Mouse (Mus musculus): Measurements from ENCODE around the gene Cpne7. TPM values are rescaled to one million over a fixed set of nuclear protein-coding genes. Genes with fewer than 3 reads are reported as not detected.

The Cpne7 gene
- polyA plus RNA-seq (2015; fragmentation: Nextera tagmentation; extraction: Ambion mirVana): 2.3 and 3.3 TPM in 2 replicates

GRCm38 (mm10) chr8:123117127-123117731 is at the start of gene Cpne7:
Gene Cpne7, plus strand, starts transcription at chr8:123117374.
- no peak for DNase-seq (ENCODE audit: low spot score)
- TF ChIP-seq CTCF (IDR thresholded peaks at IDR 0.05; ENCODE audit: low read depth): no peak
- Histone ChIP-seq H3K9me3 (replicated peaks; ENCODE audit: low read length) (no peaks in the 10 kb centered on the region), H3K4me3 (replicated peaks; ENCODE audit: low read depth, low read length) (peak within 1 kb of the TSS; percentile 45), H3K36me3 (ENCODE audit: insufficient read depth, low read length) (no peaks in the 10 kb centered on the region), H3K27me3 (ENCODE audit: insufficient read depth, low read length) (peaks cover 24% of the 10 kb centered on the region), H3K4me1 (replicated peaks; ENCODE audit: insufficient read depth, low read length) (peaks cover 16% of the 10 kb centered on the region), H3K27ac (no peak within 1 kb of the TSS), H3K9ac (ENCODE audit: low read depth, low read length) (peak within 1 kb of the TSS; percentile 2; the same call in 1 of the 2 replicates), H3K4me2 (ENCODE audit: low read length) (peak within 1 kb of the TSS; percentile 66)
- no peak; the same call in 1 of the 2 replicates for ATAC-seq (replicated peaks; ENCODE audit: low FRiP score, low read depth)
- WGBS: under 1% methylated on average over 51 of the region's 51 CpGs

GRCm38 (mm10) chr8:123071176-123071575 is 46.0 kb upstream of the Cpne7 start:
- Histone ChIP-seq H3K36me3 (ENCODE audit: insufficient read depth, low read length) (peaks cover 38% of the 10 kb centered on the region), H3K27ac (no peak overlapping the region), H3K9me3 (replicated peaks; ENCODE audit: low read length) (no peaks in the 10 kb centered on the region), H3K4me3 (replicated peaks; ENCODE audit: low read depth, low read length) (no peak overlapping the region), H3K9ac (ENCODE audit: low read depth, low read length) (no peak overlapping the region), H3K27me3 (ENCODE audit: insufficient read depth, low read length) (no peaks in the 10 kb centered on the region), H3K4me1 (replicated peaks; ENCODE audit: insufficient read depth, low read length) (peaks cover 7% of the 10 kb centered on the region), H3K4me2 (ENCODE audit: low read length) (no peak overlapping the region)
- no peak for TF ChIP-seq CTCF (IDR thresholded peaks at IDR 0.05; ENCODE audit: low read depth)
- WGBS: 76% methylated on average over 4 of the region's 4 CpGs
- no peak for ATAC-seq (replicated peaks; ENCODE audit: low FRiP score, low read depth)
- no peak for DNase-seq (ENCODE audit: low spot score)

GRCm38 (mm10) chr8:123077213-123077612 is 40.0 kb upstream of the Cpne7 start:
- Histone ChIP-seq H3K27me3 (ENCODE audit: insufficient read depth, low read length) (no peaks in the 10 kb centered on the region), H3K9ac (ENCODE audit: low read depth, low read length) (no peak overlapping the region), H3K9me3 (replicated peaks; ENCODE audit: low read length) (no peaks in the 10 kb centered on the region), H3K4me3 (replicated peaks; ENCODE audit: low read depth, low read length) (no peak overlapping the region), H3K4me1 (replicated peaks; ENCODE audit: insufficient read depth, low read length) (no peaks in the 10 kb centered on the region), H3K36me3 (ENCODE audit: insufficient read depth, low read length) (peaks cover 60% of the 10 kb centered on the region), H3K27ac (no peak overlapping the region), H3K4me2 (ENCODE audit: low read length) (no peak overlapping the region)
- ATAC-seq (replicated peaks; ENCODE audit: low FRiP score, low read depth) (no peak), DNase-seq (ENCODE audit: low spot score) (no peak)
- no peak for TF ChIP-seq CTCF (IDR thresholded peaks at IDR 0.05; ENCODE audit: low read depth)
- WGBS: 87% methylated on average over 6 of the region's 6 CpGs

- H3K9ac ChIP-seq (ENCODE audit: low read depth, low read length): no peak overlapping the region
- no peak overlapping the region for H3K27ac ChIP-seq
- no peak overlapping the region for H3K4me3 ChIP-seq (replicated peaks; ENCODE audit: low read depth, low read length)
- no peak for TF ChIP-seq CTCF (IDR thresholded peaks at IDR 0.05; ENCODE audit: low read depth)
- 72% methylated on average over 6 of the region's 6 CpGs for WGBS
- H3K36me3 ChIP-seq (ENCODE audit: insufficient read depth, low read length): peaks cover 74% of the 10 kb centered on the region
- no peak overlapping the region for H3K4me2 ChIP-seq (ENCODE audit: low read length)
- H3K27me3 ChIP-seq (ENCODE audit: insufficient read depth, low read length): no peaks in the 10 kb centered on the region
- no peaks in the 10 kb centered on the region for H3K9me3 ChIP-seq (replicated peaks; ENCODE audit: low read length)
- no peaks in the 10 kb centered on the region for H3K4me1 ChIP-seq (replicated peaks; ENCODE audit: insufficient read depth, low read length)
- ATAC-seq (replicated peaks; ENCODE audit: low FRiP score, low read depth) (no peak), DNase-seq (ENCODE audit: low spot score) (no peak)
These were observed 34.2 kb upstream of the Cpne7 start for GRCm38 (mm10) chr8:123082993-123083392.

- no peak for ATAC-seq (replicated peaks; ENCODE audit: low FRiP score, low read depth)
- Histone ChIP-seq H3K9me3 (replicated peaks; ENCODE audit: low read length) (no peaks in the 10 kb centered on the region), H3K27me3 (ENCODE audit: insufficient read depth, low read length) (no peaks in the 10 kb centered on the region), H3K36me3 (ENCODE audit: insufficient read depth, low read length) (peaks cover 76% of the 10 kb centered on the region), H3K4me3 (replicated peaks; ENCODE audit: low read depth, low read length) (no peak overlapping the region), H3K9ac (ENCODE audit: low read depth, low read length) (no peak overlapping the region), H3K27ac (no peak overlapping the region), H3K4me2 (ENCODE audit: low read length) (no peak overlapping the region), H3K4me1 (replicated peaks; ENCODE audit: insufficient read depth, low read length) (no peaks in the 10 kb centered on the region)
- WGBS: 91% methylated on average over 12 of the region's 12 CpGs
- TF ChIP-seq CTCF (IDR thresholded peaks at IDR 0.05; ENCODE audit: low read depth): no peak
- no peak for DNase-seq (ENCODE audit: low spot score)
These were observed 33.6 kb upstream of the Cpne7 start for GRCm38 (mm10) chr8:123083610-123084009.

- ATAC-seq (replicated peaks; ENCODE audit: low FRiP score, low read depth) (no peak), DNase-seq (ENCODE audit: low spot score) (no peak)
- Histone ChIP-seq H3K9ac (ENCODE audit: low read depth, low read length) (no peak overlapping the region), H3K36me3 (ENCODE audit: insufficient read depth, low read length) (peaks cover 75% of the 10 kb centered on the region), H3K27ac (no peak overlapping the region), H3K4me2 (ENCODE audit: low read length) (no peak overlapping the region), H3K4me3 (replicated peaks; ENCODE audit: low read depth, low read length) (no peak overlapping the region), H3K27me3 (ENCODE audit: insufficient read depth, low read length) (no peaks in the 10 kb centered on the region), H3K9me3 (replicated peaks; ENCODE audit: low read length) (no peaks in the 10 kb centered on the region), H3K4me1 (replicated peaks; ENCODE audit: insufficient read depth, low read length) (no peaks in the 10 kb centered on the region)
- no peak for TF ChIP-seq CTCF (IDR thresholded peaks at IDR 0.05; ENCODE audit: low read depth)
- WGBS: 82% methylated on average over 9 of the region's 9 CpGs
These were observed 29.9 kb upstream of the Cpne7 start for GRCm38 (mm10) chr8:123087289-123087688.

GRCm38 (mm10) chr8:123097216-123097615 is 20.0 kb upstream of the Cpne7 start:
- WGBS: 86% methylated on average over 11 of the region's 11 CpGs
- Histone ChIP-seq H3K27me3 (ENCODE audit: insufficient read depth, low read length) (no peaks in the 10 kb centered on the region), H3K4me2 (ENCODE audit: low read length) (no peak overlapping the region), H3K9ac (ENCODE audit: low read depth, low read length) (no peak overlapping the region), H3K4me3 (replicated peaks; ENCODE audit: low read depth, low read length) (no peak overlapping the region), H3K36me3 (ENCODE audit: insufficient read depth, low read length) (peaks cover 27% of the 10 kb centered on the region), H3K9me3 (replicated peaks; ENCODE audit: low read length) (no peaks in the 10 kb centered on the region), H3K4me1 (replicated peaks; ENCODE audit: insufficient read depth, low read length) (no peaks in the 10 kb centered on the region), H3K27ac (peak overlapping the region; percentile 55; the same call in 1 of the 2 replicates)
- no peak for TF ChIP-seq CTCF (IDR thresholded peaks at IDR 0.05; ENCODE audit: low read depth)
- DNase-seq (ENCODE audit: low spot score) (no peak), ATAC-seq (replicated peaks; ENCODE audit: low FRiP score, low read depth) (no peak)
